Mouse (Mus musculus) megakaryocyte-erythroid progenitor cell, adult 5-6 weeks (primary cell): ENCODE data around the gene Rab21. TPM values are rescaled to one million over a fixed set of nuclear protein-coding genes. Genes with fewer than 3 reads are reported as not detected.
A peak's percentile ranks its signal among the peaks of the same experiment; 100 is the strongest.

Source experiments
- ATAC-seq: replicated peaks from 2 replicates; pipeline ENCODE4 v1.8.0; 2016; ENCODE audit warnings: mild to moderate bottlenecking, inconsistent platforms; ENCODE audit not compliant: severe bottlenecking, poor library complexity, low FRiP score, low TSS enrichment
- total RNA-seq, 2 experiments: library from RNA; stranded (forward) in 1 of 2; stranded (reverse) in 1 of 2; fragments of 200-1000, 215-1000 nt in 1 of 2; fragments of >200 nt in 1 of 2; fragmentation: Nextera tagmentation in 1 of 2; gene quantifications; 2 replicates each; pipeline ENCODE4 v1.2.3; 2014 to 2017

The Rab21 gene
- total RNA-seq (2014; fragmentation: Nextera tagmentation) (26.5 and 29.9 TPM in 2 replicates), total RNA-seq (2017) (25.1 and 40.5 TPM in 2 replicates)

GRCm38 (mm10) chr10:115315473-115316171 is at the start of gene Rab21:
Rab21 (minus strand) TSS chr10:115315594.
- peak; percentile 88 for ATAC-seq

GRCm38 (mm10) chr10:115363151-115363550 is 47.8 kb upstream of the Rab21 start:
- no peak for ATAC-seq

- peak; percentile 29 for ATAC-seq
Measured at GRCm38 (mm10) chr10:115362623-115362964, 47.2 kb upstream of the Rab21 start.

- ATAC-seq, result peak; percentile 95
Measured at GRCm38 (mm10) chr10:115361840-115362622, 46.6 kb upstream of the Rab21 start, which contains the start of gene Tmem19. Tmem19 (minus strand) TSS chr10:115362501.

GRCm38 (mm10) chr10:115359066-115359465 is 43.7 kb upstream of the Rab21 start:
- ATAC-seq, result no peak

- no peak for ATAC-seq
Measured at GRCm38 (mm10) chr10:115358216-115358919, 43.0 kb upstream of the Rab21 start.

GRCm38 (mm10) chr10:115356106-115356505 is 40.7 kb upstream of the Rab21 start:
- no peak for ATAC-seq

GRCm38 (mm10) chr10:115355016-115355415 is 39.6 kb upstream of the Rab21 start:
- no peak for ATAC-seq

GRCm38 (mm10) chr10:115354553-115354952 is 39.2 kb upstream of the Rab21 start:
- ATAC-seq, result no peak

- ATAC-seq, result peak; percentile 66
Measured at GRCm38 (mm10) chr10:115350810-115351397, 35.5 kb upstream of the Rab21 start.

GRCm38 (mm10) chr10:115349509-115349908 is 34.1 kb upstream of the Rab21 start:
- no peak for ATAC-seq

- ATAC-seq, result no peak
Measured at GRCm38 (mm10) chr10:115349029-115349428, 33.6 kb upstream of the Rab21 start.

GRCm38 (mm10) chr10:115348131-115348530 is 32.7 kb upstream of the Rab21 start:
- ATAC-seq, result no peak

GRCm38 (mm10) chr10:115346444-115346843 is 31.1 kb upstream of the Rab21 start:
- no peak for ATAC-seq

- ATAC-seq, result no peak
Measured at GRCm38 (mm10) chr10:115342771-115343425, 27.5 kb upstream of the Rab21 start.

- ATAC-seq, result no peak
Measured at GRCm38 (mm10) chr10:115339820-115340328, 24.5 kb upstream of the Rab21 start.

GRCm38 (mm10) chr10:115336901-115337300 is 21.5 kb upstream of the Rab21 start:
- no peak for ATAC-seq

GRCm38 (mm10) chr10:115333528-115333927 is 18.1 kb upstream of the Rab21 start:
- no peak for ATAC-seq

- no peak for ATAC-seq
Measured at GRCm38 (mm10) chr10:115332997-115333396, 17.6 kb upstream of the Rab21 start.
